Mouse (Mus musculus): ENCODE data around the gene Zbtb45. TPM values are rescaled to one million over a fixed set of nuclear protein-coding genes. Genes with fewer than 3 reads are reported as not detected.

The Zbtb45 gene
- total and polyA plus RNA-seq, 3 experiments = 16.8 to 36.3 TPM; not detected in 1

GRCm38 (mm10) chr7:13024805-13025204 is 15.0 kb upstream of the Zbtb45 start:
- peak in 2 of 3 experiments; percentile 7 to 28; a peak in 3 of 6 replicates for TF ChIP-seq CTCF (IDR thresholded peaks at IDR 0.05 in 2 of 3, conservative IDR thresholded peaks at IDR 0.05 in 1 of 3; ENCODE audit: control insufficient read depth in 1 of 3, insufficient read depth in 1 of 3, low read depth in 2 of 3, low read length in 3 of 3, poor library complexity in 1 of 3, severe bottlenecking in 1 of 3)
- peak; percentile 70 for TF ChIP-seq NRF1 (IDR thresholded peaks at IDR 0.05; ENCODE audit: insufficient read depth, low read depth, low read length, poor library complexity, severe bottlenecking)
- peak; percentile 14; the same call in 1 of the 2 replicates for TF ChIP-seq CHD2 (IDR thresholded peaks at IDR 0.05; ENCODE audit: low read length)
- peak; percentile 6; the same call in 1 of the 2 replicates for TF ChIP-seq BHLHE40 (IDR thresholded peaks at IDR 0.05; ENCODE audit: borderline replicate concordance, low read depth, low read length)
- TF ChIP-seq SMC3 (IDR thresholded peaks at IDR 0.05; ENCODE audit: low read depth, low read length) = no peak
- TF ChIP-seq HCFC1 (IDR thresholded peaks at IDR 0.05; ENCODE audit: low read depth, low read length) = peak; percentile 65
- Histone ChIP-seq H3K9me3 (replicated peaks; ENCODE audit: insufficient read depth, low read length) (no peaks in the 10 kb centered on the region), H3K9ac (ENCODE audit: control insufficient read depth, low read depth, low read length, poor library complexity, severe bottlenecking) (peak overlapping the region; percentile 99), H3K27me3 (ENCODE audit: control insufficient read depth in 1 of 2, insufficient read depth in 2 of 2, low read length in 2 of 2) (no peaks in the 10 kb centered on the region; a peak in 1 of 4 replicates), H3K36me3 (ENCODE audit: control insufficient read depth in 1 of 2, insufficient read depth in 2 of 2, low read length in 2 of 2) (peaks cover 21 to 32% of the 10 kb centered on the region in 2 experiments), H3K4me1 (ENCODE audit: control insufficient read depth in 1 of 2, insufficient read depth in 2 of 2, low read length in 2 of 2) (peaks cover 2 to 23% of the 10 kb centered on the region in 2 experiments; a peak in 3 of 4 replicates), H3K27ac (ENCODE audit: control insufficient read depth, low read depth, low read length) (peak overlapping the region; percentile 74), H3K4me3 (ENCODE audit: control insufficient read depth in 1 of 2, insufficient read depth in 1 of 2, low read depth in 2 of 2, low read length in 2 of 2) (peak overlapping the region; percentile 82 to 99), H3K79me2 (ENCODE audit: control insufficient read depth, insufficient read depth, low read length, poor library complexity) (peaks cover 34% of the 10 kb centered on the region)
- peak; percentile 78 for DNase-seq (ENCODE audit: low read depth, low spot score)

- H3K9me3 ChIP-seq (replicated peaks; ENCODE audit: insufficient read depth, low read length) = no peaks in the 10 kb centered on the region
- H3K9ac ChIP-seq (ENCODE audit: control insufficient read depth, low read depth, low read length, poor library complexity, severe bottlenecking) = peak overlapping the region; percentile 99
- peak overlapping the region; percentile 82 to 99 for H3K4me3 ChIP-seq (ENCODE audit: control insufficient read depth in 1 of 2, insufficient read depth in 1 of 2, low read depth in 2 of 2, low read length in 2 of 2)
- H3K4me1 ChIP-seq (ENCODE audit: control insufficient read depth in 1 of 2, insufficient read depth in 2 of 2, low read length in 2 of 2) = peaks cover 2 to 23% of the 10 kb centered on the region in 2 experiments; a peak in 3 of 4 replicates
- H3K36me3 ChIP-seq (ENCODE audit: control insufficient read depth in 1 of 2, insufficient read depth in 2 of 2, low read length in 2 of 2) = peaks cover 21 to 30% of the 10 kb centered on the region in 2 experiments
- DNase-seq (ENCODE audit: low read depth, low spot score) = peak; percentile 96
- H3K27me3 ChIP-seq (ENCODE audit: control insufficient read depth in 1 of 2, insufficient read depth in 2 of 2, low read length in 2 of 2) = peaks cover 0 to 4% of the 10 kb centered on the region in 2 experiments; a peak in 2 of 4 replicates
- peaks cover 34% of the 10 kb centered on the region for H3K79me2 ChIP-seq (ENCODE audit: control insufficient read depth, insufficient read depth, low read length, poor library complexity)
- peak overlapping the region; percentile 96 for H3K27ac ChIP-seq (ENCODE audit: control insufficient read depth, low read depth, low read length)
- TF ChIP-seq ZMIZ1 (IDR thresholded peaks at IDR 0.05; ENCODE audit: low read depth, low read length) = peak; percentile 96
- 0 out of 2 replicates have a peak, but pooled peaks have one; percentile 66 for TF ChIP-seq POLR2AphosphoS5 (IDR thresholded peaks at IDR 0.05; ENCODE audit: borderline replicate concordance, low read depth, low read length)
- no peak for TF ChIP-seq USF2 (IDR thresholded peaks at IDR 0.05; ENCODE audit: borderline replicate concordance in 1 of 2, insufficient read depth in 1 of 2, low read depth in 1 of 2, low read length in 2 of 2)
- TF ChIP-seq SIN3A (IDR thresholded peaks at IDR 0.05; ENCODE audit: low read length) = peak; percentile 74
- no peak for TF ChIP-seq JUND (IDR thresholded peaks at IDR 0.05; ENCODE audit: low read depth, low read length)
- TF ChIP-seq NRF1 (IDR thresholded peaks at IDR 0.05; ENCODE audit: insufficient read depth, low read depth, low read length, poor library complexity, severe bottlenecking) = peak; percentile 85
- TF ChIP-seq MYC (IDR thresholded peaks at IDR 0.05; ENCODE audit: low read depth, low read length) = peak; percentile 70
- TF ChIP-seq TAL1 (IDR thresholded peaks at IDR 0.05; ENCODE audit: low read length) = no peak
- TF ChIP-seq TBP (IDR thresholded peaks at IDR 0.05; ENCODE audit: low read depth, low read length) = peak; percentile 36; the same call in 1 of the 2 replicates
- no peak for TF ChIP-seq CTCF (IDR thresholded peaks at IDR 0.05 in 2 of 3, conservative IDR thresholded peaks at IDR 0.05 in 1 of 3; ENCODE audit: control insufficient read depth in 1 of 3, insufficient read depth in 1 of 3, low read depth in 2 of 3, low read length in 3 of 3, poor library complexity in 1 of 3, severe bottlenecking in 1 of 3)
- TF ChIP-seq CHD2 (IDR thresholded peaks at IDR 0.05; ENCODE audit: low read length) = no peak
- no peak for TF ChIP-seq KAT2A (conservative IDR thresholded peaks at IDR 0.05; ENCODE audit: low read depth, low read length)
- peak; percentile 57; the same call in 1 of the 2 replicates for TF ChIP-seq MXI1 (IDR thresholded peaks at IDR 0.05; ENCODE audit: low read depth, low read length)
- TF ChIP-seq ZC3H11A (IDR thresholded peaks at IDR 0.05; ENCODE audit: low read depth, low read length) = no peak
- no peak; the same call in 1 of the 2 replicates for TF ChIP-seq E2F4 (IDR thresholded peaks at IDR 0.05; ENCODE audit: borderline replicate concordance, low read depth, low read length)
- TF ChIP-seq MAZ (IDR thresholded peaks at IDR 0.05; ENCODE audit: low read depth, low read length) = peak; percentile 58; the same call in 1 of the 2 replicates
- TF ChIP-seq MEF2A (IDR thresholded peaks at IDR 0.05; ENCODE audit: extremely low read depth, insufficient replicate concordance, low read depth, low read length, poor library complexity, severe bottlenecking) = no peak
- TF ChIP-seq HCFC1 (IDR thresholded peaks at IDR 0.05; ENCODE audit: low read depth, low read length) = peak; percentile 71
- TF ChIP-seq USF1 (IDR thresholded peaks at IDR 0.05; ENCODE audit: low read depth, low read length) = no peak
- no peak for TF ChIP-seq SMC3 (IDR thresholded peaks at IDR 0.05; ENCODE audit: low read depth, low read length)
- TF ChIP-seq CHD1 (IDR thresholded peaks at IDR 0.05; ENCODE audit: low read depth, low read length) = no peak
- TF ChIP-seq MAX (IDR thresholded peaks at IDR 0.05; ENCODE audit: low read length) = peak; percentile 85
- peak; percentile 90 to 95 for TF ChIP-seq POLR2A (IDR thresholded peaks at IDR 0.05; ENCODE audit: control insufficient read depth in 1 of 2, insufficient read depth in 1 of 2, low read depth in 1 of 2, low read length in 2 of 2, poor library complexity in 1 of 2)
- TF ChIP-seq NELFE (IDR thresholded peaks at IDR 0.05; ENCODE audit: low read depth, low read length) = peak; percentile 99
- TF ChIP-seq GABPA (IDR thresholded peaks at IDR 0.05; ENCODE audit: low read depth, low read length) = no peak
- TF ChIP-seq ZKSCAN1 (IDR thresholded peaks at IDR 0.05; ENCODE audit: low read depth, low read length) = no peak
Measured at GRCm38 (mm10) chr7:13023928-13024731, 14.3 kb upstream of the Zbtb45 start.
